Mouse (Mus musculus): Measurements from ENCODE around the gene Flvcr1. TPM values are rescaled to one million over a fixed set of nuclear protein-coding genes. Genes with fewer than 3 reads are reported as not detected.

The Flvcr1 gene
- 5.2 and 5.7 TPM in 2 replicates for polyA plus RNA-seq (2011; ENCODE audit: insufficient read depth, insufficient read length, low replicate concordance, missing spikeins)

- peak within 1 kb of the TSS; percentile 93 for H3K4me3 ChIP-seq (replicated peaks; ENCODE audit: control insufficient read depth, low read depth, low read length)
- TF ChIP-seq POLR2A (IDR thresholded peaks at IDR 0.05; ENCODE audit: borderline replicate concordance, control insufficient read depth, low read depth, low read length) (peak; percentile 85; the same call in 1 of the 2 replicates), CTCF (IDR thresholded peaks at IDR 0.05; ENCODE audit: control insufficient read depth, insufficient read depth, low read length) (no peak)
- under 1% methylated on average over 50 of the region's 50 CpGs for WGBS
- H3K4me1 ChIP-seq (ENCODE audit: control insufficient read depth, insufficient read depth, low read length), result peaks cover 2% of the 10 kb centered on the region; the same call in 1 of the 2 replicates
- H3K27ac ChIP-seq (ENCODE audit: control insufficient read depth, insufficient read depth, low read depth, low read length, poor library complexity), result peak within 1 kb of the TSS; percentile 78
Measured at GRCm38 (mm10) chr1:191026021-191026713, at the start of gene Flvcr1. TSS of gene Flvcr1 (minus strand) at chr1:191026158.

- WGBS, result 43% methylated on average over 10 of the region's 10 CpGs
- Histone ChIP-seq H3K27ac (ENCODE audit: control insufficient read depth, insufficient read depth, low read depth, low read length, poor library complexity) (no peak overlapping the region), H3K4me3 (replicated peaks; ENCODE audit: control insufficient read depth, low read depth, low read length) (no peak overlapping the region), H3K4me1 (ENCODE audit: control insufficient read depth, insufficient read depth, low read length) (peaks cover 6% of the 10 kb centered on the region; the same call in 1 of the 2 replicates)
- TF ChIP-seq POLR2A (IDR thresholded peaks at IDR 0.05; ENCODE audit: borderline replicate concordance, control insufficient read depth, low read depth, low read length), result no peak
- TF ChIP-seq CTCF (IDR thresholded peaks at IDR 0.05; ENCODE audit: control insufficient read depth, insufficient read depth, low read length), result peak; percentile 35; the same call in 1 of the 2 replicates
Measured at GRCm38 (mm10) chr1:191075199-191075883, 49.4 kb upstream of the Flvcr1 start.

GRCm38 (mm10) chr1:191073486-191073885, 47.5 kb upstream of the Flvcr1 start:
- no peak overlapping the region for H3K27ac ChIP-seq (ENCODE audit: control insufficient read depth, insufficient read depth, low read depth, low read length, poor library complexity)
- 48% methylated on average over 4 of the region's 4 CpGs for WGBS
- H3K4me1 ChIP-seq (ENCODE audit: control insufficient read depth, insufficient read depth, low read length), result peaks cover 6% of the 10 kb centered on the region; the same call in 1 of the 2 replicates
- H3K4me3 ChIP-seq (replicated peaks; ENCODE audit: control insufficient read depth, low read depth, low read length), result no peak overlapping the region
- TF ChIP-seq POLR2A (IDR thresholded peaks at IDR 0.05; ENCODE audit: borderline replicate concordance, control insufficient read depth, low read depth, low read length) (no peak), CTCF (IDR thresholded peaks at IDR 0.05; ENCODE audit: control insufficient read depth, insufficient read depth, low read length) (no peak)

- Histone ChIP-seq H3K4me3 (replicated peaks; ENCODE audit: control insufficient read depth, low read depth, low read length) (no peak overlapping the region), H3K27ac (ENCODE audit: control insufficient read depth, insufficient read depth, low read depth, low read length, poor library complexity) (peak overlapping the region; percentile 39), H3K4me1 (ENCODE audit: control insufficient read depth, insufficient read depth, low read length) (peaks cover 6% of the 10 kb centered on the region; the same call in 1 of the 2 replicates)
- 27% methylated on average over 6 of the region's 6 CpGs for WGBS
- no peak for TF ChIP-seq CTCF (IDR thresholded peaks at IDR 0.05; ENCODE audit: control insufficient read depth, insufficient read depth, low read length)
- no peak for TF ChIP-seq POLR2A (IDR thresholded peaks at IDR 0.05; ENCODE audit: borderline replicate concordance, control insufficient read depth, low read depth, low read length)
Measured at GRCm38 (mm10) chr1:191073001-191073400, 47.0 kb upstream of the Flvcr1 start.

GRCm38 (mm10) chr1:191072329-191072913, 46.5 kb upstream of the Flvcr1 start:
- Histone ChIP-seq H3K4me3 (replicated peaks; ENCODE audit: control insufficient read depth, low read depth, low read length) (no peak overlapping the region), H3K27ac (ENCODE audit: control insufficient read depth, insufficient read depth, low read depth, low read length, poor library complexity) (peak overlapping the region; percentile 39), H3K4me1 (ENCODE audit: control insufficient read depth, insufficient read depth, low read length) (peaks cover 6% of the 10 kb centered on the region; the same call in 1 of the 2 replicates)
- TF ChIP-seq POLR2A (IDR thresholded peaks at IDR 0.05; ENCODE audit: borderline replicate concordance, control insufficient read depth, low read depth, low read length), result no peak
- TF ChIP-seq CTCF (IDR thresholded peaks at IDR 0.05; ENCODE audit: control insufficient read depth, insufficient read depth, low read length), result no peak
- WGBS, result 85% methylated on average over 16 of the region's 16 CpGs

- H3K27ac ChIP-seq (ENCODE audit: control insufficient read depth, insufficient read depth, low read depth, low read length, poor library complexity), result no peak overlapping the region
- WGBS, result 78% methylated on average over 6 of the region's 6 CpGs
- H3K4me3 ChIP-seq (replicated peaks; ENCODE audit: control insufficient read depth, low read depth, low read length), result no peak overlapping the region
- H3K4me1 ChIP-seq (ENCODE audit: control insufficient read depth, insufficient read depth, low read length), result peaks cover 6% of the 10 kb centered on the region; the same call in 1 of the 2 replicates
- TF ChIP-seq CTCF (IDR thresholded peaks at IDR 0.05; ENCODE audit: control insufficient read depth, insufficient read depth, low read length), result no peak
- no peak for TF ChIP-seq POLR2A (IDR thresholded peaks at IDR 0.05; ENCODE audit: borderline replicate concordance, control insufficient read depth, low read depth, low read length)
Measured at GRCm38 (mm10) chr1:191071613-191072012, 45.7 kb upstream of the Flvcr1 start.

- WGBS, result 86% methylated on average over 4 of the region's 4 CpGs
- Histone ChIP-seq H3K4me1 (ENCODE audit: control insufficient read depth, insufficient read depth, low read length) (peaks cover 6% of the 10 kb centered on the region; the same call in 1 of the 2 replicates), H3K27ac (ENCODE audit: control insufficient read depth, insufficient read depth, low read depth, low read length, poor library complexity) (no peak overlapping the region), H3K4me3 (replicated peaks; ENCODE audit: control insufficient read depth, low read depth, low read length) (no peak overlapping the region)
- TF ChIP-seq POLR2A (IDR thresholded peaks at IDR 0.05; ENCODE audit: borderline replicate concordance, control insufficient read depth, low read depth, low read length), result no peak
- no peak for TF ChIP-seq CTCF (IDR thresholded peaks at IDR 0.05; ENCODE audit: control insufficient read depth, insufficient read depth, low read length)
Measured at GRCm38 (mm10) chr1:191070259-191070658, 44.3 kb upstream of the Flvcr1 start.

GRCm38 (mm10) chr1:191068377-191068776, 42.4 kb upstream of the Flvcr1 start:
- Histone ChIP-seq H3K27ac (ENCODE audit: control insufficient read depth, insufficient read depth, low read depth, low read length, poor library complexity) (no peak overlapping the region), H3K4me3 (replicated peaks; ENCODE audit: control insufficient read depth, low read depth, low read length) (no peak overlapping the region), H3K4me1 (ENCODE audit: control insufficient read depth, insufficient read depth, low read length) (peaks cover 6% of the 10 kb centered on the region; the same call in 1 of the 2 replicates)
- 86% methylated on average over 5 of the region's 5 CpGs for WGBS
- TF ChIP-seq CTCF (IDR thresholded peaks at IDR 0.05; ENCODE audit: control insufficient read depth, insufficient read depth, low read length) (no peak), POLR2A (IDR thresholded peaks at IDR 0.05; ENCODE audit: borderline replicate concordance, control insufficient read depth, low read depth, low read length) (no peak)

Measured in bone marrow, adult 2 months (tissue).